Mouse (Mus musculus): ENCODE data around the gene Crybb2. TPM values are rescaled to one million over a fixed set of nuclear protein-coding genes. Genes with fewer than 3 reads are reported as not detected.

Crybb2 gene
- polyA plus RNA-seq, 1 experiment from 2014 or later, result not detected

GRCm38 (mm10) chr5:113024154-113024764 is 45.7 kb downstream of the Crybb2 start:
- no peaks in the 10 kb centered on the region for H3K36me3 ChIP-seq
- peaks cover 23% of the 10 kb centered on the region for H3K4me1 ChIP-seq
- H3K9me3 ChIP-seq, result no peaks in the 10 kb centered on the region
- H3K4me2 ChIP-seq, result peak overlapping the region; percentile 52
- H3K27me3 ChIP-seq, result no peaks in the 10 kb centered on the region
- peak; percentile 84 for ATAC-seq (ENCODE audit: borderline replicate concordance, extremely low read depth, low FRiP score, low TSS enrichment)
- H3K4me3 ChIP-seq, result peak overlapping the region; percentile 11
- WGBS, result 7% methylated on average over 18 of the region's 18 CpGs
- peak overlapping the region; percentile 14; the same call in 1 of the 2 replicates for H3K9ac ChIP-seq
- peak overlapping the region; percentile 65 for H3K27ac ChIP-seq

- WGBS, result 59% methylated on average over 8 of the region's 8 CpGs
- no peaks in the 10 kb centered on the region for H3K9me3 ChIP-seq
- H3K36me3 ChIP-seq, result no peaks in the 10 kb centered on the region
- H3K4me2 ChIP-seq, result no peak overlapping the region
- H3K4me1 ChIP-seq, result peaks cover 19% of the 10 kb centered on the region
- ATAC-seq (ENCODE audit: borderline replicate concordance, extremely low read depth, low FRiP score, low TSS enrichment), result no peak
- H3K27ac ChIP-seq, result no peak overlapping the region
- no peak overlapping the region for H3K4me3 ChIP-seq
- no peak overlapping the region for H3K9ac ChIP-seq
- H3K27me3 ChIP-seq, result no peaks in the 10 kb centered on the region
Observed at GRCm38 (mm10) chr5:113018190-113018589, 51.7 kb downstream of the Crybb2 start.

GRCm38 (mm10) chr5:113017004-113017403 is 52.9 kb downstream of the Crybb2 start:
- Histone ChIP-seq H3K9me3 (no peaks in the 10 kb centered on the region), H3K9ac (no peak overlapping the region), H3K27me3 (no peaks in the 10 kb centered on the region), H3K4me2 (no peak overlapping the region), H3K4me3 (no peak overlapping the region), H3K4me1 (peaks cover 19% of the 10 kb centered on the region), H3K27ac (no peak overlapping the region), H3K36me3 (no peaks in the 10 kb centered on the region)
- 81% methylated on average over 1 of the region's 1 CpGs for WGBS
- ATAC-seq (ENCODE audit: borderline replicate concordance, extremely low read depth, low FRiP score, low TSS enrichment), result no peak

- peak within 1 kb of the TSS; percentile 65 for H3K9ac ChIP-seq
- H3K9me3 ChIP-seq, result no peaks in the 10 kb centered on the region
- peak; percentile 87 for ATAC-seq (ENCODE audit: borderline replicate concordance, extremely low read depth, low FRiP score, low TSS enrichment)
- peak within 1 kb of the TSS; percentile 86 for H3K27ac ChIP-seq
- H3K4me2 ChIP-seq, result peak within 1 kb of the TSS; percentile 56
- peaks cover 19% of the 10 kb centered on the region for H3K4me1 ChIP-seq
- no peaks in the 10 kb centered on the region for H3K27me3 ChIP-seq
- peak within 1 kb of the TSS; percentile 62 for H3K4me3 ChIP-seq
- 2% methylated on average over 44 of the region's 52 CpGs for WGBS
- no peaks in the 10 kb centered on the region for H3K36me3 ChIP-seq
Observed at GRCm38 (mm10) chr5:113015236-113016061, 54.5 kb downstream of the Crybb2 start, which contains the start of gene Grk3. Gene Grk3, minus strand, starts transcription at chr5:113015791.

- H3K4me2 ChIP-seq, result peak overlapping the region; percentile 56
- H3K4me3 ChIP-seq, result peak overlapping the region; percentile 62
- H3K9me3 ChIP-seq, result no peaks in the 10 kb centered on the region
- H3K9ac ChIP-seq, result peak overlapping the region; percentile 65
- no peaks in the 10 kb centered on the region for H3K36me3 ChIP-seq
- ATAC-seq (ENCODE audit: borderline replicate concordance, extremely low read depth, low FRiP score, low TSS enrichment), result peak; percentile 24; the same call in 1 of the 2 replicates
- under 1% methylated on average over 14 of the region's 14 CpGs for WGBS
- H3K27ac ChIP-seq, result peak overlapping the region; percentile 86
- H3K4me1 ChIP-seq, result peaks cover 21% of the 10 kb centered on the region
- no peaks in the 10 kb centered on the region for H3K27me3 ChIP-seq
Observed at GRCm38 (mm10) chr5:113014808-113015235, 55.1 kb downstream of the Crybb2 start.

- H3K4me3 ChIP-seq, result peak overlapping the region; percentile 62
- H3K27me3 ChIP-seq, result no peaks in the 10 kb centered on the region
- H3K36me3 ChIP-seq, result no peaks in the 10 kb centered on the region
- peak overlapping the region; percentile 86 for H3K27ac ChIP-seq
- peaks cover 24% of the 10 kb centered on the region for H3K4me1 ChIP-seq
- 0 out of 2 replicates have a peak, but pooled peaks have one; percentile 8 for ATAC-seq (ENCODE audit: borderline replicate concordance, extremely low read depth, low FRiP score, low TSS enrichment)
- no peaks in the 10 kb centered on the region for H3K9me3 ChIP-seq
- 23% methylated on average over 16 of the region's 16 CpGs for WGBS
- H3K9ac ChIP-seq, result peak overlapping the region; percentile 65
- H3K4me2 ChIP-seq, result peak overlapping the region; percentile 56
Observed at GRCm38 (mm10) chr5:113014111-113014807, 55.7 kb downstream of the Crybb2 start.

- no peak overlapping the region for H3K9ac ChIP-seq
- H3K4me2 ChIP-seq, result no peak overlapping the region
- H3K36me3 ChIP-seq, result no peaks in the 10 kb centered on the region
- no peaks in the 10 kb centered on the region for H3K27me3 ChIP-seq
- peaks cover 27% of the 10 kb centered on the region for H3K4me1 ChIP-seq
- H3K4me3 ChIP-seq, result no peak overlapping the region
- no peak overlapping the region for H3K27ac ChIP-seq
- H3K9me3 ChIP-seq, result no peaks in the 10 kb centered on the region
- ATAC-seq (ENCODE audit: borderline replicate concordance, extremely low read depth, low FRiP score, low TSS enrichment), result no peak
- WGBS, result 84% methylated on average over 10 of the region's 10 CpGs
Observed at GRCm38 (mm10) chr5:113011926-113012325, 58.0 kb downstream of the Crybb2 start.

- Histone ChIP-seq H3K4me2 (no peak overlapping the region), H3K27ac (no peak overlapping the region)
Observed at GRCm38 (mm10) chr5:113009183-113009820, 60.6 kb downstream of the Crybb2 start.

GRCm38 (mm10) chr5:113008496-113008895 is 61.4 kb downstream of the Crybb2 start:
- Histone ChIP-seq H3K4me2 (no peak overlapping the region), H3K9me3 (no peaks in the 10 kb centered on the region), H3K4me1 (peaks cover 9% of the 10 kb centered on the region; the same call in 1 of the 2 replicates), H3K27me3 (no peaks in the 10 kb centered on the region), H3K4me3 (no peak overlapping the region), H3K36me3 (no peaks in the 10 kb centered on the region), H3K27ac (no peak overlapping the region), H3K9ac (no peak overlapping the region)
- ATAC-seq (ENCODE audit: borderline replicate concordance, extremely low read depth, low FRiP score, low TSS enrichment), result no peak
- WGBS, result 80% methylated on average over 2 of the region's 2 CpGs

More at GRCm38 (mm10) chr5:113009183-113009820, 60.6 kb downstream of the Crybb2 start:
- Histone ChIP-seq H3K9me3 (no peaks in the 10 kb centered on the region), H3K9ac (no peak overlapping the region), H3K4me1 (peaks cover 16% of the 10 kb centered on the region), H3K27me3 (no peaks in the 10 kb centered on the region), H3K36me3 (no peaks in the 10 kb centered on the region), H3K4me3 (no peak overlapping the region)
- WGBS, result 61% methylated on average over 8 of the region's 8 CpGs
- no peak for ATAC-seq (ENCODE audit: borderline replicate concordance, extremely low read depth, low FRiP score, low TSS enrichment)

Measured in lung, embryonic 15.5 days (tissue).